Mouse (Mus musculus) urinary bladder, postnatal 25 days (tissue): ENCODE results near the gene Efhd1.

ENCODE experiments used
- DNase-seq: peaks from one replicate; pipeline ENCODE4 v3.0.0; 2022; ENCODE audit warnings: low spot score

The Efhd1 gene

GRCm38 (mm10) chr1:87270641-87271467, 6.7 kb downstream of the Efhd1 start:
- no peak for DNase-seq

- no peak for DNase-seq
Measured at GRCm38 (mm10) chr1:87271596-87271995, 7.4 kb downstream of the Efhd1 start.

GRCm38 (mm10) chr1:87272462-87272861, 8.3 kb downstream of the Efhd1 start:
- DNase-seq, result no peak

- no peak for DNase-seq
Measured at GRCm38 (mm10) chr1:87273514-87273942, 9.4 kb downstream of the Efhd1 start.

GRCm38 (mm10) chr1:87274134-87274533, 10.0 kb downstream of the Efhd1 start:
- DNase-seq, result no peak

GRCm38 (mm10) chr1:87275151-87275550, 11.0 kb downstream of the Efhd1 start:
- no peak for DNase-seq

GRCm38 (mm10) chr1:87276056-87276455, 11.9 kb downstream of the Efhd1 start:
- DNase-seq, result no peak

- DNase-seq, result no peak
Measured at GRCm38 (mm10) chr1:87280281-87280680, 16.1 kb downstream of the Efhd1 start.

GRCm38 (mm10) chr1:87281599-87282412, 17.6 kb downstream of the Efhd1 start:
- DNase-seq, result no peak

- no peak for DNase-seq
Measured at GRCm38 (mm10) chr1:87282413-87282788, 18.2 kb downstream of the Efhd1 start.

- no peak for DNase-seq
Measured at GRCm38 (mm10) chr1:87283410-87283960, 19.3 kb downstream of the Efhd1 start.

GRCm38 (mm10) chr1:87287105-87287504, 22.9 kb downstream of the Efhd1 start:
- DNase-seq, result no peak

- DNase-seq, result no peak
Measured at GRCm38 (mm10) chr1:87291416-87291815, 27.3 kb downstream of the Efhd1 start.

GRCm38 (mm10) chr1:87292420-87293190, 28.4 kb downstream of the Efhd1 start:
- no peak for DNase-seq

GRCm38 (mm10) chr1:87294063-87294710, 30.0 kb downstream of the Efhd1 start:
- DNase-seq, result no peak

- DNase-seq, result no peak
Measured at GRCm38 (mm10) chr1:87294951-87295350, 30.8 kb downstream of the Efhd1 start.

GRCm38 (mm10) chr1:87297346-87297925, 33.3 kb downstream of the Efhd1 start:
- no peak for DNase-seq

- no peak for DNase-seq
Measured at GRCm38 (mm10) chr1:87300360-87301286, 36.5 kb downstream of the Efhd1 start.

- no peak for DNase-seq
Measured at GRCm38 (mm10) chr1:87301971-87302370, 37.8 kb downstream of the Efhd1 start.

- DNase-seq, result no peak
Measured at GRCm38 (mm10) chr1:87308952-87309351, 44.8 kb downstream of the Efhd1 start.
